Mouse (Mus musculus) CH12.LX (cell line): Measurements from ENCODE around the gene Tbck.

Source experiments
- CHD1 ChIP-seq: IDR thresholded peaks from 2 replicates; pipeline ENCODE4 v1.6.1; 2012; ENCODE audit warnings: low read depth, low read length, improper control_type of control experiment, inconsistent platforms
- CTCF ChIP-seq, 2 experiments: IDR thresholded peaks in 1 of 2; conservative IDR thresholded peaks in 1 of 2; 2 replicates each; pipeline ENCODE4 v1.5.1; 2011 to 2012; ENCODE audit warnings: low read depth in 2 of 2, low read length in 2 of 2, improper control_type of control experiment in 1 of 2, inconsistent platforms in 1 of 2, mild to moderate bottlenecking in 1 of 2, moderate library complexity in 1 of 2
- E2F4 ChIP-seq: IDR thresholded peaks from 2 replicates; pipeline ENCODE4 v1.6.1; 2011; ENCODE audit warnings: low read depth, low read length, improper control_type of control experiment; ENCODE audit not compliant: insufficient replicate concordance
- ETS1 ChIP-seq: conservative IDR thresholded peaks from 2 replicates; pipeline ENCODE4 v1.6.1; 2012; ENCODE audit warnings: low read depth, mild to moderate bottlenecking, inconsistent platforms, low read length, improper control_type of control experiment, moderate library complexity
- GABPA ChIP-seq: IDR thresholded peaks from 2 replicates; pipeline ENCODE4 v1.6.1; 2012; ENCODE audit warnings: low read depth, low read length, improper control_type of control experiment, inconsistent platforms; ENCODE audit not compliant: insufficient replicate concordance
- JUN ChIP-seq: IDR thresholded peaks from 2 replicates; pipeline ENCODE4 v1.6.1; 2011; ENCODE audit warnings: low read depth, mild to moderate bottlenecking, low read length, improper control_type of control experiment, moderate library complexity; ENCODE audit not compliant: insufficient read depth
- MAX ChIP-seq: IDR thresholded peaks from 2 replicates; pipeline ENCODE4 v1.6.1; 2011; ENCODE audit warnings: low read length, improper control_type of control experiment
- POLR2A ChIP-seq: IDR thresholded peaks from 2 replicates; pipeline ENCODE4 v1.6.1; 2011; ENCODE audit warnings: low read depth, mild to moderate bottlenecking, improper control_type of control experiment, low read length
- SMC3 ChIP-seq: IDR thresholded peaks from 2 replicates; pipeline ENCODE4 v1.6.1; 2011; ENCODE audit warnings: low read depth, low read length, improper control_type of control experiment
- TCF12 ChIP-seq: IDR thresholded peaks from 2 replicates; pipeline ENCODE4 v1.6.1; 2014; ENCODE audit warnings: low read depth, mild to moderate bottlenecking, inconsistent platforms, low read length, improper control_type of control experiment
- ZC3H11A ChIP-seq: IDR thresholded peaks from 2 replicates; pipeline ENCODE4 v1.6.1; 2012; ENCODE audit warnings: low read depth, mild to moderate bottlenecking, inconsistent platforms, low read length, improper control_type of control experiment
- ZNF384 ChIP-seq: IDR thresholded peaks from 2 replicates; pipeline ENCODE4 v1.6.1; 2012; ENCODE audit warnings: low read depth, low read length, improper control_type of control experiment, inconsistent platforms

DNA sequence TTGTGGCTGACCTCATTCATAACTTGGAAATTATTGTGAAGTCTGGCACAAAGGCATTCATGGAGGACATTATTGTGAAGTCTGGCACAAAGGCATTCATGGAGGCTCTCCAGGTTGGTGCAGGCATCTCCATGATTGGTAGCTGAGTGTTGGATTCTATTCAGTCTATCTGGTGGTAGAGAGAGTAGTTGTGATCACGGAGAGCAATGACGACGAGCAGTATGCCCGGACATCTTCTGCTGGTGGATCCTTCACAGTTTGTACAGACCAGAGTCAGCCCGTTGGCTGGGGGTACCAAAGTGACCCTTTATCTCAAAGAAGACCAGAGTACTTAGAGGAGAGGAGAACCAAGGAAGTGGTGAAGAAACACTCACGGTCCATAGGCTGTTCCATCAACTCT lies 158.7 kb downstream of the Tbck start:
- TF ChIP-seq CTCF (conservative IDR thresholded peaks at IDR 0.05 in 1 of 2, IDR thresholded peaks at IDR 0.05 in 1 of 2; ENCODE audit: low read depth in 2 of 2, low read length in 2 of 2) (no peak), POLR2A (no peak), TCF12 (no peak), ZC3H11A (no peak), MAX (no peak), SMC3 (no peak), E2F4 (no peak), ZNF384 (no peak), JUN (no peak), GABPA (no peak), ETS1 (no peak), CHD1 (no peak)
